Mouse (Mus musculus) midbrain, embryonic 11.5 days (tissue): ENCODE data around the gene Ces1g. TPM values are rescaled to one million over a fixed set of nuclear protein-coding genes. Genes with fewer than 3 reads are reported as not detected.

ENCODE experiments used
- ATAC-seq: fragments of 200-750 bp; cut with Nextera tagmentation; 2 replicates; pipeline ENCODE4 v1.8.0; 2017; ENCODE audit warnings: moderate TSS enrichment, moderate library complexity; ENCODE audit not compliant: low FRiP score
- DNase-seq: peaks from one replicate; pipeline ENCODE4 v3.0.0; 2015; ENCODE audit warnings: low spot score; ENCODE audit errors: missing footprints
- H3K27ac ChIP-seq: fragments of 300-500 bp; sonication (generic); 2 replicates; pipeline ENCODE4 v1.5.1; 2014; ENCODE audit warnings: low read depth, low read length
- H3K27me3 ChIP-seq: fragments of 300-500 bp; sonication (generic); 2 replicates; pipeline ENCODE4 v1.6.1; 2014; ENCODE audit warnings: mild to moderate bottlenecking, low read length, moderate library complexity, mixed read lengths; ENCODE audit not compliant: control insufficient read depth, insufficient read depth
- H3K36me3 ChIP-seq: fragments of 300-500 bp; sonication (generic); 2 replicates; pipeline ENCODE4 v1.6.1; 2014; ENCODE audit warnings: mild to moderate bottlenecking, low read length, moderate library complexity, mixed read lengths; ENCODE audit not compliant: control insufficient read depth, insufficient read depth
- H3K4me1 ChIP-seq: fragments of 300-500 bp; sonication (generic); 2 replicates; pipeline ENCODE4 v1.6.1; 2014; ENCODE audit warnings: low read length; ENCODE audit not compliant: control insufficient read depth, insufficient read depth
- H3K4me2 ChIP-seq: fragments of 300-500 bp; sonication (generic); 2 replicates; pipeline ENCODE4 v1.6.1; 2014; ENCODE audit warnings: mild to moderate bottlenecking, moderate library complexity
- H3K4me3 ChIP-seq: fragments of 300-500 bp; sonication (generic); 2 replicates; pipeline ENCODE4 v1.5.1; 2014; ENCODE audit warnings: low read depth, low read length
- H3K9ac ChIP-seq: fragments of 300-500 bp; sonication (generic); 2 replicates; pipeline ENCODE4 v1.6.1; 2014; ENCODE audit warnings: low read length
- H3K9me3 ChIP-seq: fragments of 300-500 bp; sonication (generic); 2 replicates; pipeline ENCODE4 v1.6.1; 2016; ENCODE audit warnings: low read length; ENCODE audit not compliant: control insufficient read depth
- WGBS: fragments of 180-500 bp; shearing (Covaris S2); extraction: QIAGEN DNeasy Blood & Tissue Kit; methylation state at CpG from one replicate; pipeline ENCODE4 v1.1.7; 2014; 5-methylcytosine and 5-hydroxymethylcytosine counted together
- polyA plus RNA-seq: library from polyadenylated mRNA; unstranded; fragments of >200 nt; fragmentation: Nextera tagmentation; extraction: Ambion mirVana; gene quantifications from 2 replicates; pipeline ENCODE4 v1.2.1, GENCODE M21; 2014

Ces1g gene
- not detected in 2 replicates for polyA plus RNA-seq

DNA sequence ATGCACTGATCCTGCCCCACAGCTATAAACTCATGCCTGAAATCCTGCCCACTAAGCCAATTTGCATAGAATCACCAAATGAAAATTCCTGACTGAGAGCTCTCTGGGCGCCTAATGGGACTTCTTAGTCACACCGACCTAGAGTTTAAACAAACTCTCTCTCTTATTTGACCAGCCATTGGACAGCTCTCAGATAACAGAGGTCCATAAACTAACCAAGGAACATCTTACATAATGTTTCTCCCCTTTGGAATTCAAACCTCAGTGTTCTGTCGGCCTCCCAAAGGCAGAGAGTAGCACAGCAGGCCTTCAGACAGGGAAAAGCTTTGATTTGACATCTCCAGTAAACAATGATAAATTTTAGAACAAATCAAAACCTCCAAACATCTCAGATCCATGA lies at the start of gene Ces1g:
Ces1g (minus strand) TSS at position 102 of the 400 bp plus-strand sequence.
- H3K9me3 ChIP-seq, result no peaks in the 10 kb centered on the region
- no peak for DNase-seq
- WGBS, result 66% methylated on average over 3 of the region's 3 CpGs
- no peak within 1 kb of the TSS for H3K4me2 ChIP-seq
- no peaks in the 10 kb centered on the region for H3K36me3 ChIP-seq
- ATAC-seq, result no peak
- H3K27me3 ChIP-seq, result no peaks in the 10 kb centered on the region
- no peak within 1 kb of the TSS for H3K27ac ChIP-seq
- no peak within 1 kb of the TSS for H3K4me3 ChIP-seq
- H3K4me1 ChIP-seq, result no peaks in the 10 kb centered on the region
- no peak within 1 kb of the TSS for H3K9ac ChIP-seq

DNA sequence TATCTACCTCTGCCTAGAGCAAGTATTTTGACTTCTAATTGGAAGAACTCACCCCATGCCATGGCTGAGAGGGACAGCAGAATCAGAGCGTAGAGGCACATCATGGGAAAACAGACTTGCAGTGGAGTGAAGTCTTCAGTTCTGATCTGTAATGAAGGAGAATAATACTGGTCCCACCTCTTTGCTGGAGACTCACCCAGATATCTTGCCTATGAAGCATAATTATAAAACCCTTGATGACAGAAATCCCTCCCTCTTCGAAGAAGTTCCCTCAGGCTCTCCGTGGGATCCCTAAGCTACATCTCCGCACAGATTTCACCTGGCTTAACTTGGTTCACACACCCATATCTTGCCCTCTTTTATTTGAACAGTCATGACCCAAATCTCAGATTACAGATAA lies 42.5 kb upstream of the Ces1g start, which contains the start of gene Ces1h:
Ces1h (minus strand) TSS at position 101 of the 400 bp plus-strand sequence.
- ATAC-seq (no peak), DNase-seq (no peak)
- H3K9me3 ChIP-seq, result no peaks in the 10 kb centered on the region
- H3K4me1 ChIP-seq, result no peaks in the 10 kb centered on the region
- H3K4me3 ChIP-seq, result no peak within 1 kb of the TSS
- no peaks in the 10 kb centered on the region for H3K36me3 ChIP-seq
- 88% methylated on average over 4 of the region's 4 CpGs for WGBS
- no peak within 1 kb of the TSS for H3K4me2 ChIP-seq
- no peak within 1 kb of the TSS for H3K27ac ChIP-seq
- H3K9ac ChIP-seq, result no peak within 1 kb of the TSS
- no peaks in the 10 kb centered on the region for H3K27me3 ChIP-seq

DNA sequence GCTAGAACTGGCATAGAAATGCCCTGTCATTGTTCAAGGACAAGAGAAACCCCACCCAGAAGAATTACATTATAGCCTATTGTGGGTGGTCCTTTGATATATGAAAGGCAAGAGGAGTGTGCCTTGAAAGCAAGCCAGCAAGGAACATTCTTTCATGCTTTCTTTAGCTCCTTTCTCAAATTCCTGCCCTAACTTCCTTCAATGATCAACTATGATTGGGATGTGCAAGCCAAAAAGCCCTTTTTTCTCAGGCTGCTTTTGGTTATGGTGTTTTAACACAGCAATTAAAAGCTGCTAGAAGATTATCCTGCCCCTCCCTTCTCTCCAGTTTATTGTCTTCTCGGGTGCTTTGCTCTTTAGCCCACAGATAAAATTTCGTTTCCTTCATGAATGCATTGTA lies 32.4 kb upstream of the Ces1g start:
- ATAC-seq, result no peak

DNA sequence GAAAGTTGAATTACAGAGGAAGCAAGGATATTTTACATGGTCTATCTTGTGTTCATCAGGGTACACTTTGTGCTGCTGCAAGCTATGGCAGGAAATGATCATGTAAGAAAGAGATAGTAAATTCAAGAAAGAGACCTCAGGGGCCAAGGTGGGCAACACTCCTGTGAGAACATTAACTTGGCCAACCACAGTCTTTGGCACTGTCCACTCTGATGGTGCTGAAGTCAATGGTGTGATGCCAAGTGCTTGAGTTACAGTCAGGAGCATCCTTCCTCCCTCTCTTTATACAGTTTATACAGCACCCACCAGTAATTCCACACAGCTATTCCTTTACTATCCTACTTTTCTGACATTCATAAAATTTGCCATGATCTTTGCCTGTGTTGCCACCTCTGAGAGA lies 23.0 kb upstream of the Ces1g start:
- H3K27ac ChIP-seq, result no peak overlapping the region
- H3K36me3 ChIP-seq, result no peaks in the 10 kb centered on the region
- H3K4me3 ChIP-seq, result no peak overlapping the region
- ATAC-seq, result no peak
- no peak overlapping the region for H3K4me2 ChIP-seq
- H3K27me3 ChIP-seq, result no peaks in the 10 kb centered on the region
- DNase-seq, result no peak
- H3K4me1 ChIP-seq, result no peaks in the 10 kb centered on the region
- no peaks in the 10 kb centered on the region for H3K9me3 ChIP-seq
- no peak overlapping the region for H3K9ac ChIP-seq

More for the DNA sequence above, 32.4 kb upstream of the Ces1g start:
- H3K9ac ChIP-seq, result no peak overlapping the region
- H3K27me3 ChIP-seq, result no peaks in the 10 kb centered on the region
- no peak for DNase-seq
- 23% methylated on average over 2 of the region's 2 CpGs for WGBS
- H3K4me3 ChIP-seq, result no peak overlapping the region
- H3K9me3 ChIP-seq, result no peaks in the 10 kb centered on the region
- no peak overlapping the region for H3K4me2 ChIP-seq
- no peaks in the 10 kb centered on the region for H3K4me1 ChIP-seq
- no peaks in the 10 kb centered on the region for H3K36me3 ChIP-seq
- H3K27ac ChIP-seq, result no peak overlapping the region

DNA sequence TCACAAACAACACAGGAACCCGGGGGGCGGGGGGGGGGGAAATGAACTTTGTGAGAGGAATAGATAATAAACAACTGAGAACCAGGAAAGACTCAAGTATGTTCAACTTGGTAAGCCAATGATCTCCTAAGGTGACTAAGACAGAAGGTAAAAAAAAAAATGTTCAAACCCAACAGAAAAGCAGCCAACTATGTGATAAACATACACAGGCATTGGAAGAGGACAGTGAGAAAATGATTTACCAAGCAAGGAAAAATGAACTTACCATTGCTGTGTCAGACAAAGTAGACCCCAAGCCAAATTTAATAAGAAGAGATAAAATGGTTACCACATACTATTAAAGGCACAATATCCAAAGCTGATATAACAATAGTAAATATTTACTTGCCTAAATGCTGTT lies 2.4 kb upstream of the Ces1g start:
- no peaks in the 10 kb centered on the region for H3K4me1 ChIP-seq
- H3K9ac ChIP-seq, result no peak overlapping the region
- H3K27me3 ChIP-seq, result no peaks in the 10 kb centered on the region
- no peaks in the 10 kb centered on the region for H3K9me3 ChIP-seq
- no peak overlapping the region for H3K27ac ChIP-seq
- no peak overlapping the region for H3K4me2 ChIP-seq
- H3K4me3 ChIP-seq, result no peak overlapping the region
- WGBS, result 86% methylated on average over 2 of the region's 2 CpGs
- H3K36me3 ChIP-seq, result no peaks in the 10 kb centered on the region
- ATAC-seq, result no peak
- no peak for DNase-seq

DNA sequence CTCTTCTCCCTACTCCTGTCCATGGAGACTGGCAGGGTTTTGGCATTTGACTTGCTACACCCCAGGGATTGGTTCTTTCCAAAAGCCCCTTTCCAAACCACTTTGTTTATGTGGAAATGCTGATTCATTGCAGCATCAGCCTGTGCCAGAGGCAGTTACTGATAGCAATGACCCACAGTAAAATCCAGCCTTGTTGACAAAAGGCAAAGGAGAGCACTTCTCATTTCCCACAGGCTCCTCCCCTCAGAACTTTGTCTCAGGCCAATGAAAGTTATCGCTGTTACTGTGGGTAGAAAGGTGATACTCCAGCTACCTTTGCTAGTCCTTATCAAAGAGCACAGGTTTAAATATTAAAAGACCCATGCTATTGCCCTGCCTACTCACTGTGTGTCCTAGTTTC lies 4.4 kb downstream of the Ces1g start:
- Histone ChIP-seq H3K4me2 (no peak overlapping the region), H3K27ac (no peak overlapping the region), H3K36me3 (no peaks in the 10 kb centered on the region), H3K4me3 (no peak overlapping the region), H3K9ac (no peak overlapping the region), H3K27me3 (no peaks in the 10 kb centered on the region), H3K9me3 (no peaks in the 10 kb centered on the region), H3K4me1 (no peaks in the 10 kb centered on the region)
- 81% methylated on average over 1 of the region's 1 CpGs for WGBS
- ATAC-seq (no peak), DNase-seq (no peak)

DNA sequence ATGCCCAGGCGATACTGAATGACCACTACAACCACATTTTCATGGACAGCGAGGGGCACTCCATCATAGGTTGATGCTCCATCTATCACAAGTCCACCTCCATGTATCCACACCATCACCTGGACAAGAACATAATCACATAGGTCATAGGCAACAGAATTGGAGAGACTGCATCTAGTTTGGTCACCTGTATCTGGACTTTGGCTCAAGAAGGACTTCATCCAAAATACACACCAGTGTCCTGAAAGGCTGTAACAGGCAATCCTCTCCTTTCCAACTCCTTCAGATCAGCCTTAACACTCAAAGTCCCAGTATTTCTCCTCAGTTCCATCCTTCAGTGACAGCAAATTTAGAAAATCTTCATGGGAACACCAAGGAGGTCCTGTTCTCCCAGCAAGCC lies 6.0 kb downstream of the Ces1g start:
- WGBS, result 95% methylated on average over 2 of the region's 2 CpGs
- Histone ChIP-seq H3K9ac (no peak overlapping the region), H3K27me3 (no peaks in the 10 kb centered on the region), H3K4me1 (no peaks in the 10 kb centered on the region), H3K4me2 (no peak overlapping the region), H3K27ac (no peak overlapping the region), H3K36me3 (no peaks in the 10 kb centered on the region), H3K4me3 (no peak overlapping the region), H3K9me3 (no peaks in the 10 kb centered on the region)
- DNase-seq, result no peak
- no peak for ATAC-seq

DNA sequence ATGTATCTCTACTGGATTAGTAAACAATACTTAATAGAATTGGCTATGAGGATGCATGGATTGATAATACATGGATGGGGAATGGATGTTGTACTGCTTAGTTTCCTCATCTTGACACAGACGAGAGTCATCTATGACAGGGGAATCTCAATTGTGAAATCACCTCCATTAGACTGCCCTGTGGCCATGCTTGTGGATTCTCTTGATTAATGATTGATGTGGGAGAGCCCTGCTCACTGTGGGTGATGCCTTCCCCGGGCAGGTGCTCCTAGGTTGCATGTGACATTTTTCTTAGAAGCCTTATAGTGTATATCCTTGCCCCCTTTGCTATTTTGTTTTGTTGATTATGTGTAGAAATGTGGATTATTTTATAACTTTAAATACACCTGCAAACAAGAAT lies 12.0 kb downstream of the Ces1g start:
- 77% methylated on average over 2 of the region's 2 CpGs for WGBS
- no peaks in the 10 kb centered on the region for H3K27me3 ChIP-seq
- H3K4me2 ChIP-seq, result no peak overlapping the region
- no peaks in the 10 kb centered on the region for H3K4me1 ChIP-seq
- no peak for DNase-seq
- H3K36me3 ChIP-seq, result no peaks in the 10 kb centered on the region
- H3K9me3 ChIP-seq, result no peaks in the 10 kb centered on the region
- no peak overlapping the region for H3K27ac ChIP-seq
- no peak overlapping the region for H3K4me3 ChIP-seq
- H3K9ac ChIP-seq, result no peak overlapping the region
- no peak for ATAC-seq

DNA sequence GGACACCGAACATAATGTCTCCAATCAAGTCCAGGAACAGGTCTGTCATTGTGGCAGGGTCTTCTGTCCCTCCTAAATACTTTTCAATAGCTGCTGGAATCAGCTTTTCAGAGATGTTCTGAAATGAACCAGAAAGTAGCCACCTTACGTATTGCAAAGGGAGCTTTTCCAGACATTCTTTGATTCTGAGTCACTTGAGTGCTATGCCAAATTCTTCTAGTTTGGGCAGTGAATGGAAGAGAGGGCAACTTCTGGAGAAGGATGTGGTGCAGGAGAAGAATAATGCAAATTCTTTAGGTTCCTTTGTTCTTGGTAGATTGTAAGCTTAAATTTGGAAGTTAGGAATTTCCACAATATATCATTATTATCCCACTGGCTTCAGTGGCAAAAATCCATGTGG lies 20.1 kb downstream of the Ces1g start:
- Histone ChIP-seq H3K27ac (no peak overlapping the region), H3K4me2 (no peak overlapping the region), H3K4me1 (no peaks in the 10 kb centered on the region), H3K9me3 (no peaks in the 10 kb centered on the region), H3K4me3 (no peak overlapping the region), H3K9ac (no peak overlapping the region), H3K36me3 (no peaks in the 10 kb centered on the region), H3K27me3 (no peaks in the 10 kb centered on the region)
- DNase-seq (no peak), ATAC-seq (no peak)
- WGBS, result 90% methylated on average over 2 of the region's 2 CpGs

DNA sequence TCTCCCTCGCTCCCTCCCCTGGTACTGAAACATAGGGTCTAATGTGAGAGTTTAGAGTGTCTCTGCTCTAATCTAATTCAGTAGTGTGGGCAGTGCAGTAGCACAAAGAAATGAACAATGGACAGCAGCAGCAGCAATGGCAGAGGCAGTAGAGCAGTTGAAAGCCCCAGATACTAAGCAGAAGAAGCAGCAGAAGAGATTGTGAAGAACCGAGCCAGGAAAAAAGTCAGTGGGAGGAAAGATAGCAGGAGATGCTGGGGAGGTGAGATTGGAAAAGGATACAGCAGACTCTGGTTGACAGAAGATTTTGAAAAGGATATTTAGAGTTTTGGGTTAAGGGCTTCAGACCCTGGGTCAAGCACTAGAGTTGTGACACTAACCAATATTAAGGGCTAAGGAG lies 21.6 kb downstream of the Ces1g start:
- H3K27ac ChIP-seq, result no peak overlapping the region
- H3K9me3 ChIP-seq, result no peaks in the 10 kb centered on the region
- 79% methylated on average over 2 of the region's 2 CpGs for WGBS
- no peak overlapping the region for H3K4me3 ChIP-seq
- H3K36me3 ChIP-seq, result no peaks in the 10 kb centered on the region
- no peak for ATAC-seq
- no peak overlapping the region for H3K9ac ChIP-seq
- DNase-seq, result no peak
- no peaks in the 10 kb centered on the region for H3K4me1 ChIP-seq
- H3K4me2 ChIP-seq, result no peak overlapping the region
- no peaks in the 10 kb centered on the region for H3K27me3 ChIP-seq
